Mouse (Mus musculus): ENCODE results near the gene Cdkn2c.

- TF ChIP-seq CTCF (IDR thresholded peaks at IDR 0.05; ENCODE audit: low read depth), result no peak
- TF ChIP-seq EP300 (IDR thresholded peaks at IDR 0.05; ENCODE audit: low read depth), result no peak
Observed at GRCm38 (mm10) chr4:109654701-109655100, 12.3 kb downstream of the Cdkn2c start.
